Mouse (Mus musculus) MEL (cell line): ENCODE measurements at regions not wholly inside any gene's neighbourhood (a gene's known extent, or its start where the extent isn't known, plus 50 kb on each side); places are given as distances from the start of the nearest gene placed in this dataset.

ENCODE experiments used
- DNase-seq: peaks from one replicate; pipeline ENCODE4 v3.0.0; 2011; ENCODE audit warnings: low read depth, low spot score
- H3K27ac ChIP-seq: 2 replicates; pipeline ENCODE4 v1.5.1; 2012; ENCODE audit warnings: low read depth, mild to moderate bottlenecking, control low read depth, low read length, moderate library complexity; ENCODE audit not compliant: control insufficient read depth
- H3K27me3 ChIP-seq, 2 experiments: fragments of 150-350 bp in 1 of 2; sonication (generic) in 1 of 2; 2 replicates each; pipeline ENCODE4 v1.6.1; 2012; ENCODE audit warnings: low read length in 2 of 2, mild to moderate bottlenecking in 2 of 2, improper control_type of control experiment in 1 of 2, moderate library complexity in 1 of 2; ENCODE audit not compliant: insufficient read depth in 2 of 2, control insufficient read depth in 1 of 2
- H3K36me3 ChIP-seq, 2 experiments: 2 replicates each; pipeline ENCODE4 v1.6.1; 2012 to 2014; ENCODE audit warnings: low read length in 2 of 2, improper control_type of control experiment in 1 of 2, inconsistent platforms in 1 of 2, mild to moderate bottlenecking in 1 of 2; ENCODE audit not compliant: insufficient read depth in 2 of 2, control insufficient read depth in 1 of 2
- H3K4me1 ChIP-seq, 2 experiments: fragments of 150-350 bp in 1 of 2; sonication (generic) in 1 of 2; 2 replicates each; pipeline ENCODE4 v1.6.1; 2012; ENCODE audit warnings: low read length in 2 of 2, improper control_type of control experiment in 1 of 2, mild to moderate bottlenecking in 1 of 2; ENCODE audit not compliant: insufficient read depth in 2 of 2, control insufficient read depth in 1 of 2
- H3K4me3 ChIP-seq, 2 experiments: fragments of 150-350 bp in 1 of 2; sonication (generic) in 1 of 2; 2 replicates each; pipeline ENCODE4 v1.5.1; 2012; ENCODE audit warnings: low read depth in 2 of 2, low read length in 2 of 2, mild to moderate bottlenecking in 2 of 2, moderate library complexity in 2 of 2, control low read depth in 1 of 2, improper control_type of control experiment in 1 of 2; ENCODE audit not compliant: control insufficient read depth in 1 of 2, insufficient read depth in 1 of 2
- H3K79me2 ChIP-seq: 2 replicates; pipeline ENCODE4 v1.6.1; 2012; ENCODE audit warnings: mild to moderate bottlenecking, low read length, moderate library complexity; ENCODE audit not compliant: control insufficient read depth, poor library complexity, insufficient read depth
- H3K9ac ChIP-seq: 2 replicates; pipeline ENCODE4 v1.6.1; 2012; ENCODE audit warnings: low read depth, mild to moderate bottlenecking, control low read depth, low read length, moderate library complexity; ENCODE audit not compliant: control insufficient read depth, poor library complexity, severe bottlenecking
- H3K9me3 ChIP-seq: fragments of 150-350 bp; sonication (generic); replicated peaks from 2 replicates; pipeline ENCODE4 v1.6.1; 2012; ENCODE audit warnings: mild to moderate bottlenecking, low read length, improper control_type of control experiment, moderate library complexity; ENCODE audit not compliant: insufficient read depth
- BHLHE40 ChIP-seq: IDR thresholded peaks from 2 replicates; pipeline ENCODE4 v1.6.1; 2012; ENCODE audit warnings: low read depth, mild to moderate bottlenecking, inconsistent platforms, low read length, improper control_type of control experiment, borderline replicate concordance
- CHD1 ChIP-seq: IDR thresholded peaks from 2 replicates; pipeline ENCODE4 v1.6.1; 2012; ENCODE audit warnings: low read depth, mild to moderate bottlenecking, inconsistent platforms, low read length, improper control_type of control experiment
- CHD2 ChIP-seq: IDR thresholded peaks from 2 replicates; pipeline ENCODE4 v1.6.1; 2011; ENCODE audit warnings: low read length, improper control_type of control experiment
- EP300 ChIP-seq, 2 experiments: IDR thresholded peaks; 2 replicates each; pipeline ENCODE4 v1.6.1; 2011; ENCODE audit warnings: improper control_type of control experiment in 2 of 2, low read length in 2 of 2, low read depth in 1 of 2, mild to moderate bottlenecking in 1 of 2
- ETS1 ChIP-seq: IDR thresholded peaks from 2 replicates; pipeline ENCODE4 v1.6.1; 2012; ENCODE audit warnings: low read depth, mild to moderate bottlenecking, inconsistent platforms, low read length, improper control_type of control experiment, moderate library complexity
- GABPA ChIP-seq: IDR thresholded peaks from 2 replicates; pipeline ENCODE4 v1.6.1; 2012; ENCODE audit warnings: low read depth, mild to moderate bottlenecking, inconsistent platforms, low read length, improper control_type of control experiment, moderate library complexity
- GATA1 ChIP-seq: IDR thresholded peaks from 2 replicates; pipeline ENCODE4 v1.6.1; 2011; ENCODE audit warnings: low read depth, low read length, improper control_type of control experiment
- HCFC1 ChIP-seq: IDR thresholded peaks from 2 replicates; pipeline ENCODE4 v1.6.1; 2012; ENCODE audit warnings: low read depth, mild to moderate bottlenecking, inconsistent platforms, low read length, improper control_type of control experiment, moderate library complexity
- MAFK ChIP-seq: IDR thresholded peaks from 2 replicates; pipeline ENCODE4 v1.6.1; 2011; ENCODE audit warnings: low read depth, mild to moderate bottlenecking, low read length, improper control_type of control experiment, borderline replicate concordance
- MAZ ChIP-seq: IDR thresholded peaks from 2 replicates; pipeline ENCODE4 v1.6.1; 2012; ENCODE audit warnings: low read depth, mild to moderate bottlenecking, inconsistent platforms, low read length, improper control_type of control experiment
- MXI1 ChIP-seq: IDR thresholded peaks from 2 replicates; pipeline ENCODE4 v1.6.1; 2011; ENCODE audit warnings: mild to moderate bottlenecking, low read depth, low read length, improper control_type of control experiment
- MYC ChIP-seq: IDR thresholded peaks from 2 replicates; pipeline ENCODE4 v1.6.1; 2011; ENCODE audit warnings: low read depth, mild to moderate bottlenecking, low read length, improper control_type of control experiment, moderate library complexity
- POLR2AphosphoS2 ChIP-seq: IDR thresholded peaks from 2 replicates; pipeline ENCODE4 v1.6.1; 2011; ENCODE audit warnings: low read length, improper control_type of control experiment
- POLR2AphosphoS5 ChIP-seq: IDR thresholded peaks from 2 replicates; pipeline ENCODE4 v1.6.1; 2012; ENCODE audit warnings: low read depth, borderline replicate concordance, mild to moderate bottlenecking, inconsistent platforms, low read length, moderate library complexity, mixed read lengths
- RCOR1 ChIP-seq: IDR thresholded peaks from 2 replicates; pipeline ENCODE4 v1.6.1; 2012; ENCODE audit warnings: low read depth, mild to moderate bottlenecking, inconsistent platforms, low read length, improper control_type of control experiment
- SIN3A ChIP-seq: IDR thresholded peaks from 2 replicates; pipeline ENCODE4 v1.6.1; 2012; ENCODE audit warnings: low read length, improper control_type of control experiment, inconsistent platforms
- UBTF ChIP-seq: IDR thresholded peaks from 2 replicates; pipeline ENCODE4 v1.6.1; 2012; ENCODE audit warnings: low read depth, mild to moderate bottlenecking, inconsistent platforms, low read length, improper control_type of control experiment, moderate library complexity, borderline replicate concordance; ENCODE audit not compliant: insufficient read depth
- USF1 ChIP-seq: IDR thresholded peaks from 2 replicates; pipeline ENCODE4 v1.6.1; 2014; ENCODE audit warnings: low read depth, mild to moderate bottlenecking, inconsistent platforms, low read length, improper control_type of control experiment, moderate library complexity
- ZKSCAN1 ChIP-seq: IDR thresholded peaks from 2 replicates; pipeline ENCODE4 v1.6.1; 2012; ENCODE audit warnings: low read depth, mild to moderate bottlenecking, inconsistent platforms, low read length, improper control_type of control experiment, moderate library complexity
- ZNF384 ChIP-seq: IDR thresholded peaks from 2 replicates; pipeline ENCODE4 v1.6.1; 2012; ENCODE audit warnings: low read depth, mild to moderate bottlenecking, inconsistent platforms, low read length, improper control_type of control experiment

GRCm38 (mm10) chr4:7206987-7207386 is 1031.9 kb downstream of the Car8 start:
- no peaks in the 10 kb centered on the region; a peak in 1 of 4 replicates for H3K4me1 ChIP-seq
- no peak overlapping the region for H3K9ac ChIP-seq
- H3K27ac ChIP-seq: no peak overlapping the region
- H3K36me3 ChIP-seq: peaks cover 0 to 3% of the 10 kb centered on the region in 2 experiments; a peak in 1 of 4 replicates
- DNase-seq: peak; percentile 28
- no peaks in the 10 kb centered on the region for H3K79me2 ChIP-seq
- H3K4me3 ChIP-seq: no peak overlapping the region
- no peaks in the 10 kb centered on the region for H3K27me3 ChIP-seq
- TF ChIP-seq UBTF (no peak), MAZ (no peak), POLR2AphosphoS5 (no peak), BHLHE40 (no peak), MXI1 (no peak), SIN3A (no peak), ETS1 (no peak), ZNF384 (no peak), CHD1 (no peak), RCOR1 (peak; percentile 53; the same call in 1 of the 2 replicates), MYC (no peak), GATA1 (peak; percentile 56), CHD2 (no peak), POLR2AphosphoS2 (no peak), HCFC1 (no peak), USF1 (no peak), ZKSCAN1 (no peak), EP300 (IDR thresholded peaks at IDR 0.05; ENCODE audit: low read depth in 1 of 2, low read length in 2 of 2) (peak; percentile 60 to 67)
- no peaks in the 10 kb centered on the region for H3K9me3 ChIP-seq

- no peak for DNase-seq
Measured at GRCm38 (mm10) chr4:7201816-7202215, 1037.0 kb downstream of the Car8 start.

More at GRCm38 (mm10) chr4:7201816-7202215, 1037.0 kb downstream of the Car8 start:
- TF ChIP-seq POLR2AphosphoS5 (no peak), MAFK (no peak), MYC (no peak), GABPA (no peak)
- no peak overlapping the region for H3K9ac ChIP-seq
- H3K4me1 ChIP-seq: no peaks in the 10 kb centered on the region; a peak in 1 of 4 replicates
- H3K9me3 ChIP-seq: no peaks in the 10 kb centered on the region
- H3K27me3 ChIP-seq: no peaks in the 10 kb centered on the region
- H3K4me3 ChIP-seq: no peak overlapping the region
- H3K79me2 ChIP-seq: no peaks in the 10 kb centered on the region
- H3K36me3 ChIP-seq: peaks cover 0 to 3% of the 10 kb centered on the region in 2 experiments; a peak in 1 of 4 replicates
- H3K27ac ChIP-seq: no peak overlapping the region
